Mouse (Mus musculus): ENCODE results near the gene Jak3. TPM values are rescaled to one million over a fixed set of nuclear protein-coding genes. Genes with fewer than 3 reads are reported as not detected.

Gene Jak3
- polyA plus RNA-seq, 1 experiment from 2014 or later: 7.5 TPM

- H3K27ac ChIP-seq (ENCODE audit: low read length): no peak overlapping the region
- no peaks in the 10 kb centered on the region for H3K36me3 ChIP-seq (ENCODE audit: insufficient read depth, low read length)
- H3K4me3 ChIP-seq (ENCODE audit: low read length): no peak overlapping the region
- H3K4me2 ChIP-seq (replicated peaks; ENCODE audit: low read depth, low read length): no peak overlapping the region
- ATAC-seq (ENCODE audit: low FRiP score, low TSS enrichment): peak; percentile 42
- no peak overlapping the region for H3K9ac ChIP-seq (replicated peaks; ENCODE audit: low read length)
- peaks cover 7% of the 10 kb centered on the region for H3K4me1 ChIP-seq (ENCODE audit: insufficient read depth, low read length)
- 7% methylated on average over 36 of the region's 36 CpGs for WGBS
- H3K27me3 ChIP-seq (ENCODE audit: insufficient read depth, low read length): peaks cover 53% of the 10 kb centered on the region
- H3K9me3 ChIP-seq (ENCODE audit: low read length): no peaks in the 10 kb centered on the region
Measured at GRCm38 (mm10) chr8:71660325-71661120, 15.6 kb upstream of the Jak3 start.

- H3K9me3 ChIP-seq (ENCODE audit: low read length): no peaks in the 10 kb centered on the region
- H3K4me1 ChIP-seq (ENCODE audit: insufficient read depth, low read length): peaks cover 35% of the 10 kb centered on the region
- no peak overlapping the region for H3K27ac ChIP-seq (ENCODE audit: low read length)
- peak overlapping the region; percentile 33 for H3K4me3 ChIP-seq (ENCODE audit: low read length)
- no peaks in the 10 kb centered on the region for H3K36me3 ChIP-seq (ENCODE audit: insufficient read depth, low read length)
- 4% methylated on average over 22 of the region's 22 CpGs for WGBS
- no peak overlapping the region for H3K9ac ChIP-seq (replicated peaks; ENCODE audit: low read length)
- H3K27me3 ChIP-seq (ENCODE audit: insufficient read depth, low read length): peaks cover 32% of the 10 kb centered on the region
- peak; percentile 71 for ATAC-seq (ENCODE audit: low FRiP score, low TSS enrichment)
- peak overlapping the region; percentile 43 for H3K4me2 ChIP-seq (replicated peaks; ENCODE audit: low read depth, low read length)
Measured at GRCm38 (mm10) chr8:71665331-71666130, 10.6 kb upstream of the Jak3 start.

- H3K27ac ChIP-seq (ENCODE audit: low read length): no peak overlapping the region
- no peak overlapping the region for H3K4me3 ChIP-seq (ENCODE audit: low read length)
- WGBS: 50% methylated on average over 1 of the region's 1 CpGs
- peaks cover 33% of the 10 kb centered on the region for H3K27me3 ChIP-seq (ENCODE audit: insufficient read depth, low read length)
- no peak for ATAC-seq (ENCODE audit: low FRiP score, low TSS enrichment)
- H3K9me3 ChIP-seq (ENCODE audit: low read length): no peaks in the 10 kb centered on the region
- no peaks in the 10 kb centered on the region for H3K36me3 ChIP-seq (ENCODE audit: insufficient read depth, low read length)
- H3K9ac ChIP-seq (replicated peaks; ENCODE audit: low read length): no peak overlapping the region
- peaks cover 44% of the 10 kb centered on the region for H3K4me1 ChIP-seq (ENCODE audit: insufficient read depth, low read length)
- no peak overlapping the region for H3K4me2 ChIP-seq (replicated peaks; ENCODE audit: low read depth, low read length)
Measured at GRCm38 (mm10) chr8:71666855-71667254, 9.2 kb upstream of the Jak3 start.

GRCm38 (mm10) chr8:71667256-71667655 lies 8.8 kb upstream of the Jak3 start:
- peaks cover 31% of the 10 kb centered on the region for H3K27me3 ChIP-seq (ENCODE audit: insufficient read depth, low read length)
- H3K36me3 ChIP-seq (ENCODE audit: insufficient read depth, low read length): no peaks in the 10 kb centered on the region
- WGBS: 52% methylated on average over 5 of the region's 5 CpGs
- no peak overlapping the region for H3K4me3 ChIP-seq (ENCODE audit: low read length)
- no peak overlapping the region for H3K4me2 ChIP-seq (replicated peaks; ENCODE audit: low read depth, low read length)
- no peaks in the 10 kb centered on the region for H3K9me3 ChIP-seq (ENCODE audit: low read length)
- peaks cover 44% of the 10 kb centered on the region for H3K4me1 ChIP-seq (ENCODE audit: insufficient read depth, low read length)
- H3K9ac ChIP-seq (replicated peaks; ENCODE audit: low read length): peak overlapping the region; percentile 51; the same call in 1 of the 2 replicates
- H3K27ac ChIP-seq (ENCODE audit: low read length): 0 out of 2 replicates have a peak overlapping the region, but pooled peaks have one; percentile 29
- no peak for ATAC-seq (ENCODE audit: low FRiP score, low TSS enrichment)

GRCm38 (mm10) chr8:71668220-71668975 lies 7.7 kb upstream of the Jak3 start:
- Histone ChIP-seq H3K27ac (ENCODE audit: low read length) (0 out of 2 replicates have a peak overlapping the region, but pooled peaks have one; percentile 10), H3K4me3 (ENCODE audit: low read length) (peak overlapping the region; percentile 18), H3K9me3 (ENCODE audit: low read length) (no peaks in the 10 kb centered on the region), H3K36me3 (ENCODE audit: insufficient read depth, low read length) (no peaks in the 10 kb centered on the region), H3K9ac (replicated peaks; ENCODE audit: low read length) (peak overlapping the region; percentile 51), H3K27me3 (ENCODE audit: insufficient read depth, low read length) (peaks cover 30% of the 10 kb centered on the region), H3K4me2 (replicated peaks; ENCODE audit: low read depth, low read length) (peak overlapping the region; percentile 44), H3K4me1 (ENCODE audit: insufficient read depth, low read length) (peaks cover 44% of the 10 kb centered on the region)
- WGBS: 1% methylated on average over 21 of the region's 21 CpGs
- no peak for ATAC-seq (ENCODE audit: low FRiP score, low TSS enrichment)

- Histone ChIP-seq H3K27ac (ENCODE audit: low read length) (no peak overlapping the region), H3K36me3 (ENCODE audit: insufficient read depth, low read length) (no peaks in the 10 kb centered on the region), H3K27me3 (ENCODE audit: insufficient read depth, low read length) (peaks cover 30% of the 10 kb centered on the region), H3K4me2 (replicated peaks; ENCODE audit: low read depth, low read length) (peak overlapping the region; percentile 98), H3K9me3 (ENCODE audit: low read length) (no peaks in the 10 kb centered on the region), H3K4me1 (ENCODE audit: insufficient read depth, low read length) (peaks cover 40% of the 10 kb centered on the region), H3K9ac (replicated peaks; ENCODE audit: low read length) (0 out of 2 replicates have a peak overlapping the region, but pooled peaks have one; percentile 10), H3K4me3 (ENCODE audit: low read length) (peak overlapping the region; percentile 54)
- 14% methylated on average over 9 of the region's 12 CpGs for WGBS
- ATAC-seq (ENCODE audit: low FRiP score, low TSS enrichment): no peak
Measured at GRCm38 (mm10) chr8:71670198-71670597, 5.9 kb upstream of the Jak3 start.

GRCm38 (mm10) chr8:71670621-71671548 lies 5.2 kb upstream of the Jak3 start:
- WGBS: under 1% methylated on average over 55 of the region's 64 CpGs
- Histone ChIP-seq H3K27ac (ENCODE audit: low read length) (no peak overlapping the region), H3K27me3 (ENCODE audit: insufficient read depth, low read length) (peaks cover 35% of the 10 kb centered on the region), H3K4me3 (ENCODE audit: low read length) (peak overlapping the region; percentile 54), H3K36me3 (ENCODE audit: insufficient read depth, low read length) (no peaks in the 10 kb centered on the region), H3K9me3 (ENCODE audit: low read length) (no peaks in the 10 kb centered on the region), H3K4me2 (replicated peaks; ENCODE audit: low read depth, low read length) (peak overlapping the region; percentile 98), H3K9ac (replicated peaks; ENCODE audit: low read length) (0 out of 2 replicates have a peak overlapping the region, but pooled peaks have one; percentile 10), H3K4me1 (ENCODE audit: insufficient read depth, low read length) (peaks cover 36% of the 10 kb centered on the region)
- ATAC-seq (ENCODE audit: low FRiP score, low TSS enrichment): peak; percentile 37

GRCm38 (mm10) chr8:71671549-71671965 lies 4.5 kb upstream of the Jak3 start, which contains the start of gene Unc13a:
Gene Unc13a, minus strand, starts transcription at chr8:71671757.
- H3K9me3 ChIP-seq (ENCODE audit: low read length): no peaks in the 10 kb centered on the region
- H3K9ac ChIP-seq (replicated peaks; ENCODE audit: low read length): peak within 1 kb of the TSS; percentile 61
- H3K27ac ChIP-seq (ENCODE audit: low read length): no peak within 1 kb of the TSS
- 0% methylated on average over 41 of the region's 42 CpGs for WGBS
- H3K4me1 ChIP-seq (ENCODE audit: insufficient read depth, low read length): peaks cover 34% of the 10 kb centered on the region
- ATAC-seq (ENCODE audit: low FRiP score, low TSS enrichment): peak; percentile 70
- H3K4me3 ChIP-seq (ENCODE audit: low read length): peak within 1 kb of the TSS; percentile 54
- peaks cover 35% of the 10 kb centered on the region for H3K27me3 ChIP-seq (ENCODE audit: insufficient read depth, low read length)
- no peaks in the 10 kb centered on the region for H3K36me3 ChIP-seq (ENCODE audit: insufficient read depth, low read length)
- peak within 1 kb of the TSS; percentile 98 for H3K4me2 ChIP-seq (replicated peaks; ENCODE audit: low read depth, low read length)
